Mouse (Mus musculus) ES-E14 (cell line): ENCODE results near the gene Btbd6. TPM values are rescaled to one million over a fixed set of nuclear protein-coding genes. Genes with fewer than 3 reads are reported as not detected.

Experiments used
- DNase-seq: peaks from one replicate; pipeline ENCODE4 v3.0.0-alpha.2; 2013; ENCODE audit warnings: low read depth, low spot score
- H3K27ac ChIP-seq: 2 replicates; pipeline ENCODE4 v1.5.1; 2012; ENCODE audit warnings: low read depth, mild to moderate bottlenecking, low read length, moderate library complexity, mixed read lengths; ENCODE audit not compliant: poor library complexity, insufficient read depth, severe bottlenecking
- H3K36me3 ChIP-seq: 2 replicates; pipeline ENCODE4 v1.6.1; 2012; ENCODE audit warnings: mild to moderate bottlenecking, low read length, moderate library complexity, mixed read lengths; ENCODE audit not compliant: control insufficient read depth, poor library complexity, insufficient read depth, severe bottlenecking
- H3K4me1 ChIP-seq, 2 experiments: fragments of 150-350 bp in 1 of 2; sonication (generic) in 1 of 2; 2 replicates each; pipeline ENCODE4 v1.6.1; 2012; ENCODE audit warnings: low read length in 2 of 2, mild to moderate bottlenecking in 1 of 2, mixed read lengths in 1 of 2; ENCODE audit not compliant: control insufficient read depth in 2 of 2, insufficient read depth in 2 of 2, poor library complexity in 1 of 2
- H3K4me3 ChIP-seq, 2 experiments: fragments of 150-350 bp in 1 of 2; sonication (generic) in 1 of 2; 2 replicates each; pipeline ENCODE4 v1.5.1; 2012; ENCODE audit warnings: low read length in 2 of 2, low read depth in 1 of 2, mild to moderate bottlenecking in 1 of 2, mixed read lengths in 1 of 2; ENCODE audit not compliant: insufficient read depth in 1 of 2, poor library complexity in 1 of 2, severe bottlenecking in 1 of 2
- H3K9ac ChIP-seq: 2 replicates; pipeline ENCODE4 v1.6.1; 2012; ENCODE audit warnings: low read depth, mild to moderate bottlenecking, low read length, mixed read lengths; ENCODE audit not compliant: poor library complexity, insufficient read depth, severe bottlenecking
- H3K9me3 ChIP-seq: fragments of 150-350 bp; sonication (generic); 2 replicates; pipeline ENCODE4 v1.6.1; 2012; ENCODE audit warnings: low read depth, mild to moderate bottlenecking, low read length; ENCODE audit not compliant: control insufficient read depth, insufficient read depth
- CHD2 ChIP-seq: IDR thresholded peaks from 2 replicates; pipeline ENCODE4 v1.6.1; 2014; ENCODE audit warnings: mild to moderate bottlenecking, low read depth, low read length, inconsistent platforms
- HCFC1 ChIP-seq: IDR thresholded peaks from 2 replicates; pipeline ENCODE4 v1.6.1; 2012; ENCODE audit warnings: low read length, inconsistent platforms, borderline replicate concordance; ENCODE audit not compliant: insufficient read depth
- MAFK ChIP-seq: IDR thresholded peaks from 2 replicates; pipeline ENCODE4 v1.6.1; 2014; ENCODE audit warnings: mild to moderate bottlenecking, low read depth, low read length, inconsistent platforms; ENCODE audit not compliant: insufficient read depth
- ZC3H11A ChIP-seq: IDR thresholded peaks from 2 replicates; pipeline ENCODE4 v1.6.1; 2012; ENCODE audit warnings: low read depth, mild to moderate bottlenecking, inconsistent platforms, low read length, borderline replicate concordance
- ZNF384 ChIP-seq: IDR thresholded peaks from 2 replicates; pipeline ENCODE4 v1.6.1; 2012; ENCODE audit warnings: low read depth, low read length, inconsistent platforms
- in situ Hi-C, 2 experiments: fragments of 600-800 bp; cut with MboI; formaldehyde crosslinking; loops; one replicate each; pipeline ENCODE4 v1.15.1; 2025; ENCODE audit warnings: low sequenced_read_pairs in 2 of 2, inconsistent platforms in 1 of 2; ENCODE audit not compliant: unreplicated experiment in 2 of 2
- total RNA-seq: library from RNA; depleted of rRNA; stranded (reverse); fragments of 300-350 nt; gene quantifications from 2 replicates; pipeline ENCODE4 v1.2.3, GENCODE M21; 2012

Btbd6 gene
- total RNA-seq, 1 experiment, result 13.4 TPM

- H3K9me3 ChIP-seq, result no peaks in the 10 kb centered on the region
- no peak for TF ChIP-seq ZNF384
- TF ChIP-seq MAFK, result no peak
- in situ Hi-C loops, result no loop called here
- DNase-seq, result no peak
- H3K4me3 ChIP-seq, result no peak overlapping the region
- H3K4me1 ChIP-seq, result 0 out of 4 replicates have a peak, but pooled peaks cover 2 to 5% of the 10 kb centered on the region in 2 experiments
- no peak overlapping the region for H3K27ac ChIP-seq
- no peak overlapping the region for H3K9ac ChIP-seq
- no peaks in the 10 kb centered on the region; the same call in 1 of the 2 replicates for H3K36me3 ChIP-seq
Measured at GRCm38 (mm10) chr12:113018763-113019162, 42.5 kb downstream of the Btbd6 start.

GRCm38 (mm10) chr12:113021488-113021887 lies 45.2 kb downstream of the Btbd6 start:
- 0 out of 4 replicates have a peak, but pooled peaks cover 0 to 1% of the 10 kb centered on the region in 2 experiments for H3K4me1 ChIP-seq
- DNase-seq, result no peak
- in situ Hi-C loops, result no loop called here
- H3K36me3 ChIP-seq, result no peaks in the 10 kb centered on the region; the same call in 1 of the 2 replicates
- no peaks in the 10 kb centered on the region for H3K9me3 ChIP-seq
- no peak overlapping the region for H3K9ac ChIP-seq
- no peak for TF ChIP-seq MAFK
- no peak overlapping the region for H3K27ac ChIP-seq
- H3K4me3 ChIP-seq, result no peak overlapping the region

GRCm38 (mm10) chr12:113023082-113023481 lies 46.8 kb downstream of the Btbd6 start:
- DNase-seq, result no peak
- TF ChIP-seq ZC3H11A, result no peak
- TF ChIP-seq ZNF384, result no peak
- no peak for TF ChIP-seq CHD2
- no peak for TF ChIP-seq MAFK
- TF ChIP-seq HCFC1, result no peak
- no peaks in the 10 kb centered on the region; the same call in 1 of the 2 replicates for H3K36me3 ChIP-seq

GRCm38 (mm10) chr12:113026557-113026956 lies 50.3 kb downstream of the Btbd6 start:
- Histone ChIP-seq H3K4me1 (no peaks in the 10 kb centered on the region), H3K27ac (no peak overlapping the region), H3K4me3 (no peak overlapping the region), H3K9ac (no peak overlapping the region), H3K9me3 (no peaks in the 10 kb centered on the region), H3K36me3 (no peaks in the 10 kb centered on the region)
- no peak for DNase-seq
- no peak for TF ChIP-seq HCFC1
- no peak for TF ChIP-seq CHD2
- TF ChIP-seq ZC3H11A, result no peak
- TF ChIP-seq MAFK, result no peak
- TF ChIP-seq ZNF384, result no peak
- in situ Hi-C loops, result no loop called here

More at GRCm38 (mm10) chr12:113023082-113023481, 46.8 kb downstream of the Btbd6 start:
- in situ Hi-C loops, result no loop called here
- H3K27ac ChIP-seq, result no peak overlapping the region
- no peak overlapping the region for H3K9ac ChIP-seq
- H3K4me1 ChIP-seq, result no peaks in the 10 kb centered on the region
- no peak overlapping the region for H3K4me3 ChIP-seq
- no peaks in the 10 kb centered on the region for H3K9me3 ChIP-seq

- no peaks in the 10 kb centered on the region for H3K9me3 ChIP-seq
- H3K4me1 ChIP-seq, result no peaks in the 10 kb centered on the region
- no peak overlapping the region for H3K4me3 ChIP-seq
- H3K36me3 ChIP-seq, result no peaks in the 10 kb centered on the region; the same call in 1 of the 2 replicates
- H3K9ac ChIP-seq, result no peak overlapping the region
- in situ Hi-C loops, result no loop called here
- DNase-seq, result no peak
- no peak overlapping the region for H3K27ac ChIP-seq
- TF ChIP-seq CHD2, result no peak
- TF ChIP-seq MAFK, result no peak
- no peak for TF ChIP-seq ZC3H11A
- TF ChIP-seq ZNF384, result no peak
- TF ChIP-seq HCFC1, result no peak
Measured at GRCm38 (mm10) chr12:113027495-113027894, 51.2 kb downstream of the Btbd6 start.
